ENCODE assay signal across 8 mouse cellular contexts in the genomic region with DNA sequence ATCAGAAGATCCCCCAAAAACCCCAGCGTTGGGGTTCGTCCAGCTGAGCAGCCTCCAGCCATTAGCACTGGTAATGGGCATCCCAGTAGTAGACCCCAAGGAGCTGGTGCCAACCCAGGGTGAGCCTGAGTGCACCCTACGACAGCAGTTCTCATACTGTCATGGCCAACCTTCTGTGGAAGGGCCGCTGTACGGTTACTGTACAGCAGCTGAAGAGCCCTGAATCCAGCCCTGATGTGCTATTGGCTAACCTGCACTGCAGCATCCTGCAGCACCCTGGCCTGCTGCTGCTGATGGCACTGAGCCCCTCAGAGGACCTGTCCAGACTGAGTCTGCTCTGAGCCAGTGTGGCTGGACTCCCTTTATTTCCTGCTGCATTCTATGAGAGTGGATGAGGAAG. TPM values are rescaled to one million over a fixed set of nuclear protein-coding genes. Genes with fewer than 3 reads are reported as not detected.
DNase-seq lines count a peak whose midpoint lies in the region; ATAC-seq and TF ChIP-seq lines count a peak whose summit lies in the region.
"Not testable (repeated sequence)": the region's sequence is repeated elsewhere in the genome, so short reads cannot be mapped to it uniquely, and the experiment has no call there.
"Had no signal": no experiment of that assay in that cellular context is flagged by ENCODE, and none has a peak within 500 bp of the region (broad histone marks: within the 10 kb centered on the region; RNA-seq: fewer than 3 reads in every experiment).

No protein-coding gene starts in this region.

- not testable (repeated sequence) for H3K9ac ChIP-seq in embryonic facial prominence, embryonic 12.5 days; embryonic facial prominence, embryonic 15.5 days; kidney, embryonic 16.5 days (replicated peaks; ENCODE audit: low read length); lung, embryonic 16.5 days (ENCODE audit: low read length); stomach, postnatal 0 days (ENCODE audit: low read length)

- H3K27me3 ChIP-seq in embryonic facial prominence, embryonic 12.5 days; embryonic facial prominence, embryonic 15.5 days; kidney, embryonic 16.5 days (ENCODE audit: insufficient read depth, low read length); lung, embryonic 16.5 days (ENCODE audit: control insufficient read depth, insufficient read depth, low read depth, low read length); stomach, postnatal 0 days (ENCODE audit: control insufficient read depth, insufficient read depth, low read length): not testable (repeated sequence)

- 92% methylated on average over 5 of the region's 5 CpGs for WGBS in embryonic facial prominence, embryonic 12.5 days
- 93% methylated on average over 5 of the region's 5 CpGs for WGBS in embryonic facial prominence, embryonic 15.5 days
- 94% methylated on average over 5 of the region's 5 CpGs for WGBS in kidney, embryonic 16.5 days
- 93% methylated on average over 5 of the region's 5 CpGs for WGBS in lung, embryonic 16.5 days
- WGBS in stomach, postnatal 0 days: 90% methylated on average over 5 of the region's 5 CpGs

- H3K27ac ChIP-seq in embryonic facial prominence, embryonic 12.5 days; embryonic facial prominence, embryonic 15.5 days (replicated peaks); kidney, embryonic 16.5 days (ENCODE audit: low read length); lung, embryonic 16.5 days (ENCODE audit: low read length); stomach, postnatal 0 days (replicated peaks): not testable (repeated sequence)

- TF ChIP-seq CTCF in stomach, postnatal 0 days (IDR thresholded peaks at IDR 0.05; ENCODE audit: low read depth): not testable (repeated sequence)

- H3K4me3 ChIP-seq in embryonic facial prominence, embryonic 12.5 days; embryonic facial prominence, embryonic 15.5 days (replicated peaks); kidney, embryonic 16.5 days (ENCODE audit: low read length); lung, embryonic 16.5 days (ENCODE audit: low read length); stomach, postnatal 0 days (ENCODE audit: low read depth, low read length): not testable (repeated sequence)

- TF ChIP-seq EP300 in stomach, postnatal 0 days (optimal IDR thresholded peaks at IDR 0.05): not testable (repeated sequence)

- DNase-seq in heart, adult 11 months: peak; percentile 82
- DNase-seq in stomach, postnatal 0 days (ENCODE audit: low spot score): not testable (repeated sequence)

- not testable (repeated sequence) for H3K4me2 ChIP-seq in embryonic facial prominence, embryonic 12.5 days (replicated peaks); embryonic facial prominence, embryonic 15.5 days (replicated peaks); kidney, embryonic 16.5 days (replicated peaks; ENCODE audit: low read depth, low read length); lung, embryonic 16.5 days (ENCODE audit: low read depth, low read length); stomach, postnatal 0 days (replicated peaks; ENCODE audit: low read depth)

- not testable (repeated sequence) for H3K4me1 ChIP-seq in embryonic facial prominence, embryonic 12.5 days; embryonic facial prominence, embryonic 15.5 days; kidney, embryonic 16.5 days (ENCODE audit: insufficient read depth, low read length); lung, embryonic 16.5 days (replicated peaks; ENCODE audit: control insufficient read depth, insufficient read depth, low read length); stomach, postnatal 0 days (replicated peaks; ENCODE audit: control insufficient read depth, insufficient read depth)

- ATAC-seq in embryonic facial prominence, embryonic 12.5 days (ENCODE audit: insufficient number of reproducible peaks, insufficient read depth, low FRiP score, low TSS enrichment): peak; percentile 79
- 0 out of 2 replicates have a peak, but pooled peaks have one; percentile 19 for ATAC-seq in embryonic facial prominence, embryonic 15.5 days (ENCODE audit: insufficient number of reproducible peaks, low FRiP score, low TSS enrichment, low read depth)
- peak; percentile 27; the same call in 1 of the 2 replicates for ATAC-seq in kidney, embryonic 16.5 days (ENCODE audit: low FRiP score, low TSS enrichment)
- ATAC-seq in lung, embryonic 16.5 days (ENCODE audit: low read depth): peak; percentile 38
- ATAC-seq in megakaryocyte progenitor cell, adult 5-6 weeks (replicated peaks; ENCODE audit: poor library complexity): peak; percentile 9; the same call in 1 of the 2 replicates
- ATAC-seq in stomach, postnatal 0 days (ENCODE audit: low FRiP score, low TSS enrichment): peak; percentile 35; the same call in 1 of the 2 replicates

- not testable (repeated sequence) for H3K9me3 ChIP-seq in embryonic facial prominence, embryonic 12.5 days; embryonic facial prominence, embryonic 15.5 days (replicated peaks); kidney, embryonic 16.5 days (ENCODE audit: low read length); lung, embryonic 16.5 days (ENCODE audit: control insufficient read depth, low read length); stomach, postnatal 0 days (ENCODE audit: control insufficient read depth, low read length)

- H3K36me3 ChIP-seq in embryonic facial prominence, embryonic 12.5 days; embryonic facial prominence, embryonic 15.5 days; kidney, embryonic 16.5 days (ENCODE audit: insufficient read depth, low read length); lung, embryonic 16.5 days (ENCODE audit: control insufficient read depth, insufficient read depth, low read length); stomach, postnatal 0 days (ENCODE audit: control insufficient read depth, insufficient read depth, low read length): not testable (repeated sequence)

RNA-seq across cellular contexts. Expression of a gene that starts 53.9 kb away (rescaled TPM):
- polyA plus RNA-seq in embryonic facial prominence, embryonic 12.5 days (2016; fragmentation: Nextera tagmentation; extraction: Ambion mirVana): 7.4 and 8.3 TPM in 2 replicates
- 8.1 and 9.8 TPM in 2 replicates for polyA plus RNA-seq in embryonic facial prominence, embryonic 15.5 days (2015; fragmentation: Nextera tagmentation; extraction: Ambion mirVana)
- polyA plus RNA-seq in kidney, embryonic 16.5 days (2015; fragmentation: Nextera tagmentation; extraction: Ambion mirVana): 8.6 and 8.7 TPM in 2 replicates
- 6.5 and 8.0 TPM in 2 replicates for polyA plus RNA-seq in lung, embryonic 16.5 days (2015; fragmentation: Nextera tagmentation; extraction: Ambion mirVana)
- 49.8 and 51.5 TPM in 2 replicates for total RNA-seq in megakaryocyte progenitor cell, adult 5-6 weeks (2015)
- total RNA-seq in megakaryocyte progenitor cell, adult 5-6 weeks (2017): 83.6 and 91.1 TPM in 2 replicates
- 4.8 and 5.9 TPM in 2 replicates for polyA plus RNA-seq in stomach, postnatal 0 days (2015; fragmentation: Nextera tagmentation; extraction: Ambion mirVana)
- polyA plus RNA-seq: C2C12 had no signal

Comparison
In these comparisons a context has a peak if more than half of its experiments do, and no peak if none do; other contexts are left out.
1. ATAC-seq: peak in every context shown above with its lines; median percentile 79 in embryonic facial prominence, embryonic 12.5 days; 38 in lung, embryonic 16.5 days; 35 in stomach, postnatal 0 days; 27 in kidney, embryonic 16.5 days; 19 in embryonic facial prominence, embryonic 15.5 days; 9 in megakaryocyte progenitor cell, adult 5-6 weeks.